Mouse (Mus musculus): Measurements from ENCODE around the gene Skint9. TPM values are rescaled to one million over a fixed set of nuclear protein-coding genes. Genes with fewer than 3 reads are reported as not detected.
"Not testable (repeated sequence)": the region's sequence is repeated elsewhere in the genome, so short reads cannot be mapped to it uniquely, and the experiment has no call there.

The Skint9 gene
- not detected in 3 replicates for total RNA-seq (2017)

GRCm38 (mm10) chr4:112433885-112434284 is at the start of gene Skint9:
Skint9 (minus strand) TSS chr4:112433985.
- no peak for ATAC-seq (replicated peaks; ENCODE audit: insufficient number of reproducible peaks, low FRiP score, low TSS enrichment, poor library complexity, severe bottlenecking)

GRCm38 (mm10) chr4:112432685-112433084 is 1.1 kb downstream of the Skint9 start:
- no peak for ATAC-seq (replicated peaks; ENCODE audit: insufficient number of reproducible peaks, low FRiP score, low TSS enrichment, poor library complexity, severe bottlenecking)

GRCm38 (mm10) chr4:112432223-112432622 is 1.6 kb downstream of the Skint9 start:
- no peak for ATAC-seq (replicated peaks; ENCODE audit: insufficient number of reproducible peaks, low FRiP score, low TSS enrichment, poor library complexity, severe bottlenecking)

- ATAC-seq (replicated peaks; ENCODE audit: insufficient number of reproducible peaks, low FRiP score, low TSS enrichment, poor library complexity, severe bottlenecking) = not testable (repeated sequence)
Measured at GRCm38 (mm10) chr4:112349111-112349510, 84.7 kb downstream of the Skint9 start.

Other genes with a start within 250 kb of the Skint9 start
- 99.2 to 194 TPM (median 185 TPM) in 3 replicates for gene Skint3, start 201.7 kb downstream of the Skint9 start, total RNA-seq (2017)
- gene Skint2, start 123.2 kb upstream of the Skint9 start, total RNA-seq (2017) = not detected in 3 replicates

Data from monocyte, adult 5-6 weeks (primary cell).